ENCODE assay signal across 8 mouse cellular contexts in genomic region chr1:127205501-127206019, GRCm38 (mm10). TPM values are rescaled to one million over a fixed set of nuclear protein-coding genes. Genes with fewer than 3 reads are reported as not detected.
DNase-seq lines count a peak whose midpoint lies in the region; ATAC-seq and TF ChIP-seq lines count a peak whose summit lies in the region.

No protein-coding gene starts in this region.

- peak; percentile 14 for DNase-seq in ovary, postnatal 36 days (ENCODE audit: low spot score)
- DNase-seq in ovary, adult 18-20 months (ENCODE audit: low spot score): no peak
- peak; percentile 20 for DNase-seq in cerebellum, adult 8-10 months
- no peak for DNase-seq in limb, embryonic 14.5 days (ENCODE audit: low spot score)
- peak; percentile 40 for DNase-seq in neural tube, embryonic 11.5 days (ENCODE audit: low spot score)
- no peak for DNase-seq in c-Kit-positive CD71-positive TER-119-positive erythroid progenitor cells, embryonic 14.5 days (ENCODE audit: low spot score)
- no peak for DNase-seq in spleen, postnatal 14 days (ENCODE audit: low spot score in 2 of 2)

- H3K9me3 ChIP-seq in limb, embryonic 14.5 days (ENCODE audit: control insufficient read depth, low read length): no peaks in the 10 kb centered on the region
- H3K9me3 ChIP-seq in neural tube, embryonic 11.5 days (ENCODE audit: control insufficient read depth, low read length): no peaks in the 10 kb centered on the region

- H3K27me3 ChIP-seq in limb, embryonic 14.5 days (ENCODE audit: control insufficient read depth, insufficient read depth, low read length): no peaks in the 10 kb centered on the region
- H3K27me3 ChIP-seq in neural tube, embryonic 11.5 days (ENCODE audit: control insufficient read depth, insufficient read depth, low read length): no peaks in the 10 kb centered on the region

- TF ChIP-seq POLR2A in limb, embryonic 14.5 days (IDR thresholded peaks at IDR 0.05; ENCODE audit: borderline replicate concordance, extremely low read depth, insufficient read depth, insufficient read length): no peak

- H3K4me1 ChIP-seq in limb, embryonic 14.5 days (ENCODE audit: control insufficient read depth, insufficient read depth, low read length): peaks cover 7% of the 10 kb centered on the region; the same call in 1 of the 2 replicates
- H3K4me1 ChIP-seq in neural tube, embryonic 11.5 days (ENCODE audit: control insufficient read depth, insufficient read depth, low read length): no peaks in the 10 kb centered on the region

- peak overlapping the region; percentile 93 for H3K27ac ChIP-seq in limb, embryonic 14.5 days (replicated peaks; ENCODE audit: low read depth, low read length)
- peak overlapping the region; percentile 90 for H3K27ac ChIP-seq in neural tube, embryonic 11.5 days (ENCODE audit: low read depth, low read length)

- H3K4me3 ChIP-seq in limb, embryonic 14.5 days (replicated peaks; ENCODE audit: low read length): peak overlapping the region; percentile 59
- H3K4me3 ChIP-seq in neural tube, embryonic 11.5 days (ENCODE audit: low read depth, low read length): peak overlapping the region; percentile 83

- H3K36me3 ChIP-seq in limb, embryonic 14.5 days (ENCODE audit: control insufficient read depth, insufficient read depth, low read length): no peaks in the 10 kb centered on the region
- no peaks in the 10 kb centered on the region for H3K36me3 ChIP-seq in neural tube, embryonic 11.5 days (ENCODE audit: control insufficient read depth, insufficient read depth, low read length)

- WGBS in limb, embryonic 14.5 days: 0% methylated on average over 20 of the region's 24 CpGs
- WGBS in neural tube, embryonic 11.5 days: under 1% methylated on average over 24 of the region's 24 CpGs

- 0 out of 2 replicates have a peak, but pooled peaks have one; percentile 0 for ATAC-seq in frontal cortex, adult (ENCODE audit: low TSS enrichment)
- no peak for ATAC-seq in limb, embryonic 14.5 days (ENCODE audit: low FRiP score, low read depth)
- peak; percentile 17; the same call in 1 of the 2 replicates for ATAC-seq in neural tube, embryonic 11.5 days (ENCODE audit: insufficient read depth, low FRiP score, low TSS enrichment)

- peak overlapping the region; percentile 69 for H3K9ac ChIP-seq in limb, embryonic 14.5 days (ENCODE audit: low read depth, low read length, severe bottlenecking)
- H3K9ac ChIP-seq in neural tube, embryonic 11.5 days (ENCODE audit: low read length): peak overlapping the region; percentile 74

- H3K4me2 ChIP-seq in limb, embryonic 14.5 days (replicated peaks; ENCODE audit: low read depth, low read length, severe bottlenecking): peak overlapping the region; percentile 93
- H3K4me2 ChIP-seq in neural tube, embryonic 11.5 days (ENCODE audit: low read depth): peak overlapping the region; percentile 95

RNA-seq across cellular contexts. Expression of gene Mgat5, which starts 0.7 kb away (rescaled TPM):
- polyA plus RNA-seq in limb, embryonic 14.5 days (2012; rRNA removed): 8.4 and 8.8 TPM in 2 replicates
- 6.6 and 7.9 TPM in 2 replicates for polyA plus RNA-seq in limb, embryonic 14.5 days (2014; fragmentation: Nextera tagmentation; extraction: Ambion mirVana)
- polyA plus RNA-seq in neural tube, embryonic 11.5 days (2014; fragmentation: Nextera tagmentation; extraction: Ambion mirVana): 7.2 and 7.6 TPM in 2 replicates

Comparison
In these comparisons a context has a peak if more than half of its experiments do, and no peak if none do; other contexts are left out.
1. DNase-seq: peak in ovary, postnatal 36 days (single experiment), cerebellum, adult 8-10 months (single experiment) and neural tube, embryonic 11.5 days (single experiment); none in ovary, adult 18-20 months (single experiment), limb, embryonic 14.5 days (single experiment), c-Kit-positive CD71-positive TER-119-positive erythroid progenitor cells, embryonic 14.5 days (single experiment) and spleen, postnatal 14 days (0 of 2).